Mouse (Mus musculus) layer of hippocampus, postnatal 14 days (tissue): Measurements from ENCODE around the gene Asb11. TPM values are rescaled to one million over a fixed set of nuclear protein-coding genes. Genes with fewer than 3 reads are reported as not detected.

Source experiments
- DNase-seq, 2 experiments: peaks; one replicate each; pipeline ENCODE4 v3.0.0; 2021 to 2022; ENCODE audit warnings: low spot score in 2 of 2, mixed read lengths in 1 of 2
- total RNA-seq, 2 experiments: library from RNA; stranded (reverse); gene quantifications; 2 replicates each; pipeline ENCODE4 v1.2.3; 2021

The Asb11 gene
- total RNA-seq, 2 experiments from 2014 or later = 0.58 to 1.6 TPM

- DNase-seq = no peak
Observed at GRCm38 (mm10) chrX:164441306-164441705, 4.5 kb downstream of the Asb11 start.

- no peak for DNase-seq
Observed at GRCm38 (mm10) chrX:164445601-164446000, 8.8 kb downstream of the Asb11 start.

- no peak for DNase-seq
Observed at GRCm38 (mm10) chrX:164446106-164446551, 9.3 kb downstream of the Asb11 start.

- DNase-seq = no peak
Observed at GRCm38 (mm10) chrX:164446835-164447681, 10.3 kb downstream of the Asb11 start.

- no peak for DNase-seq
Observed at GRCm38 (mm10) chrX:164447682-164448071, 10.9 kb downstream of the Asb11 start.

GRCm38 (mm10) chrX:164449201-164449600 is 12.4 kb downstream of the Asb11 start:
- DNase-seq = peak in 1 of 2 experiments; percentile 57

- no peak for DNase-seq
Observed at GRCm38 (mm10) chrX:164459205-164459878, 22.5 kb downstream of the Asb11 start.

- no peak for DNase-seq
Observed at GRCm38 (mm10) chrX:164502258-164502657, 65.5 kb downstream of the Asb11 start.

GRCm38 (mm10) chrX:164505709-164506498 is 69.1 kb downstream of the Asb11 start, which contains the start of gene Asb9:
Asb9 (plus strand) TSS chrX:164506327.
- DNase-seq = no peak

- DNase-seq = no peak
Observed at GRCm38 (mm10) chrX:164507068-164507467, 70.3 kb downstream of the Asb11 start.

GRCm38 (mm10) chrX:164508728-164509127 is 71.9 kb downstream of the Asb11 start:
- DNase-seq = no peak

Other genes starting within 250 kb of the Asb11 start
- 1 to 10 TPM; 1.0 to 1.4 TPM for gene Bmx, start 178.8 kb upstream of the Asb11 start, total RNA-seq
- gene Pir, start 167.6 kb upstream of the Asb11 start, total RNA-seq = 1 to 10 TPM; 3.2 to 5.3 TPM
- 1 to 10 TPM; 2.7 to 2.9 TPM for gene Vegfd, start 63.6 kb upstream of the Asb11 start, total RNA-seq
- 1 to 10 TPM; 7.7 to 8.7 TPM for gene Piga, start 17.2 kb upstream of the Asb11 start, total RNA-seq
- not detected for gene Asb9, start 69.3 kb downstream of the Asb11 start, total RNA-seq